Mouse (Mus musculus) MEL (cell line): Measurements from ENCODE around the gene Scgb1c1. TPM values are rescaled to one million over a fixed set of nuclear protein-coding genes. Genes with fewer than 3 reads are reported as not detected.

Experiments used
- DNase-seq: peaks from one replicate; pipeline ENCODE4 v3.0.0; 2011; ENCODE audit warnings: low read depth, low spot score
- H3K27ac ChIP-seq: 2 replicates; pipeline ENCODE4 v1.5.1; 2012; ENCODE audit warnings: low read depth, mild to moderate bottlenecking, control low read depth, low read length, moderate library complexity; ENCODE audit not compliant: control insufficient read depth
- H3K27me3 ChIP-seq, 2 experiments: fragments of 150-350 bp in 1 of 2; sonication (generic) in 1 of 2; 2 replicates each; pipeline ENCODE4 v1.6.1; 2012; ENCODE audit warnings: low read length in 2 of 2, mild to moderate bottlenecking in 2 of 2, improper control_type of control experiment in 1 of 2, moderate library complexity in 1 of 2; ENCODE audit not compliant: insufficient read depth in 2 of 2, control insufficient read depth in 1 of 2
- H3K36me3 ChIP-seq, 2 experiments: 2 replicates each; pipeline ENCODE4 v1.6.1; 2012 to 2014; ENCODE audit warnings: low read length in 2 of 2, improper control_type of control experiment in 1 of 2, inconsistent platforms in 1 of 2, mild to moderate bottlenecking in 1 of 2; ENCODE audit not compliant: insufficient read depth in 2 of 2, control insufficient read depth in 1 of 2
- H3K4me1 ChIP-seq, 2 experiments: fragments of 150-350 bp in 1 of 2; sonication (generic) in 1 of 2; 2 replicates each; pipeline ENCODE4 v1.6.1; 2012; ENCODE audit warnings: low read length in 2 of 2, improper control_type of control experiment in 1 of 2, mild to moderate bottlenecking in 1 of 2; ENCODE audit not compliant: insufficient read depth in 2 of 2, control insufficient read depth in 1 of 2
- H3K4me3 ChIP-seq, 2 experiments: fragments of 150-350 bp in 1 of 2; sonication (generic) in 1 of 2; 2 replicates each; pipeline ENCODE4 v1.5.1; 2012; ENCODE audit warnings: low read depth in 2 of 2, low read length in 2 of 2, mild to moderate bottlenecking in 2 of 2, moderate library complexity in 2 of 2, control low read depth in 1 of 2, improper control_type of control experiment in 1 of 2; ENCODE audit not compliant: control insufficient read depth in 1 of 2, insufficient read depth in 1 of 2
- H3K79me2 ChIP-seq: 2 replicates; pipeline ENCODE4 v1.6.1; 2012; ENCODE audit warnings: mild to moderate bottlenecking, low read length, moderate library complexity; ENCODE audit not compliant: control insufficient read depth, poor library complexity, insufficient read depth
- H3K9ac ChIP-seq: 2 replicates; pipeline ENCODE4 v1.6.1; 2012; ENCODE audit warnings: low read depth, mild to moderate bottlenecking, control low read depth, low read length, moderate library complexity; ENCODE audit not compliant: control insufficient read depth, poor library complexity, severe bottlenecking
- H3K9me3 ChIP-seq: fragments of 150-350 bp; sonication (generic); replicated peaks from 2 replicates; pipeline ENCODE4 v1.6.1; 2012; ENCODE audit warnings: mild to moderate bottlenecking, low read length, improper control_type of control experiment, moderate library complexity; ENCODE audit not compliant: insufficient read depth
- CHD1 ChIP-seq: IDR thresholded peaks from 2 replicates; pipeline ENCODE4 v1.6.1; 2012; ENCODE audit warnings: low read depth, mild to moderate bottlenecking, inconsistent platforms, low read length, improper control_type of control experiment
- CTCF ChIP-seq, 3 experiments: IDR thresholded peaks in 2 of 3; conservative IDR thresholded peaks in 1 of 3; 2 replicates each; pipeline ENCODE4 v1.5.1; 2011 to 2012; ENCODE audit warnings: low read length in 3 of 3, low read depth in 2 of 3, mild to moderate bottlenecking in 2 of 3, improper control_type of control experiment in 1 of 3, inconsistent platforms in 1 of 3, mixed read lengths in 1 of 3, moderate library complexity in 1 of 3; ENCODE audit not compliant: control insufficient read depth in 1 of 3, insufficient read depth in 1 of 3, poor library complexity in 1 of 3, severe bottlenecking in 1 of 3
- E2F4 ChIP-seq: IDR thresholded peaks from 2 replicates; pipeline ENCODE4 v1.6.1; 2011; ENCODE audit warnings: low read depth, low read length, improper control_type of control experiment, borderline replicate concordance
- ELF1 ChIP-seq: IDR thresholded peaks from 2 replicates; pipeline ENCODE4 v1.6.1; 2014; ENCODE audit warnings: low read depth, mild to moderate bottlenecking, inconsistent platforms, low read length, improper control_type of control experiment, moderate library complexity
- GATA1 ChIP-seq: IDR thresholded peaks from 2 replicates; pipeline ENCODE4 v1.6.1; 2011; ENCODE audit warnings: low read depth, low read length, improper control_type of control experiment
- KAT2A ChIP-seq: conservative IDR thresholded peaks from 2 replicates; pipeline ENCODE4 v1.6.1; 2012; ENCODE audit warnings: low read depth, low read length, improper control_type of control experiment, inconsistent platforms
- MAFK ChIP-seq: IDR thresholded peaks from 2 replicates; pipeline ENCODE4 v1.6.1; 2011; ENCODE audit warnings: low read depth, mild to moderate bottlenecking, low read length, improper control_type of control experiment, borderline replicate concordance
- MXI1 ChIP-seq: IDR thresholded peaks from 2 replicates; pipeline ENCODE4 v1.6.1; 2011; ENCODE audit warnings: mild to moderate bottlenecking, low read depth, low read length, improper control_type of control experiment
- MYC ChIP-seq: IDR thresholded peaks from 2 replicates; pipeline ENCODE4 v1.6.1; 2011; ENCODE audit warnings: low read depth, mild to moderate bottlenecking, low read length, improper control_type of control experiment, moderate library complexity
- NELFE ChIP-seq: IDR thresholded peaks from 2 replicates; pipeline ENCODE4 v1.6.1; 2011; ENCODE audit warnings: low read depth, low read length, improper control_type of control experiment
- POLR2AphosphoS2 ChIP-seq: IDR thresholded peaks from 2 replicates; pipeline ENCODE4 v1.6.1; 2011; ENCODE audit warnings: low read length, improper control_type of control experiment
- POLR2AphosphoS5 ChIP-seq: IDR thresholded peaks from 2 replicates; pipeline ENCODE4 v1.6.1; 2012; ENCODE audit warnings: low read depth, borderline replicate concordance, mild to moderate bottlenecking, inconsistent platforms, low read length, moderate library complexity, mixed read lengths
- RAD21 ChIP-seq: IDR thresholded peaks from 2 replicates; pipeline ENCODE4 v1.6.1; 2011; ENCODE audit warnings: mild to moderate bottlenecking, low read depth, low read length, improper control_type of control experiment
- SIN3A ChIP-seq: IDR thresholded peaks from 2 replicates; pipeline ENCODE4 v1.6.1; 2012; ENCODE audit warnings: low read length, improper control_type of control experiment, inconsistent platforms
- TAL1 ChIP-seq: IDR thresholded peaks from 2 replicates; pipeline ENCODE4 v1.6.1; 2012; ENCODE audit warnings: mild to moderate bottlenecking, inconsistent platforms, low read length, moderate library complexity, mixed read lengths
- TCF12 ChIP-seq: IDR thresholded peaks from 2 replicates; pipeline ENCODE4 v1.6.1; 2014; ENCODE audit warnings: low read depth, mild to moderate bottlenecking, inconsistent platforms, low read length, improper control_type of control experiment, moderate library complexity
- UBTF ChIP-seq: IDR thresholded peaks from 2 replicates; pipeline ENCODE4 v1.6.1; 2012; ENCODE audit warnings: low read depth, mild to moderate bottlenecking, inconsistent platforms, low read length, improper control_type of control experiment, moderate library complexity, borderline replicate concordance; ENCODE audit not compliant: insufficient read depth
- USF1 ChIP-seq: IDR thresholded peaks from 2 replicates; pipeline ENCODE4 v1.6.1; 2014; ENCODE audit warnings: low read depth, mild to moderate bottlenecking, inconsistent platforms, low read length, improper control_type of control experiment, moderate library complexity
- ZMIZ1 ChIP-seq: IDR thresholded peaks from 2 replicates; pipeline ENCODE4 v1.6.1; 2012; ENCODE audit warnings: low read depth, mild to moderate bottlenecking, inconsistent platforms, low read length, improper control_type of control experiment, moderate library complexity
- ZNF384 ChIP-seq: IDR thresholded peaks from 2 replicates; pipeline ENCODE4 v1.6.1; 2012; ENCODE audit warnings: low read depth, mild to moderate bottlenecking, inconsistent platforms, low read length, improper control_type of control experiment
- polyA plus RNA-seq, 2 experiments: library from polyadenylated mRNA; stranded (reverse) in 1 of 2; unstranded in 1 of 2; fragments of >175 nt in 1 of 2; fragments of >200 nt in 1 of 2; gene quantifications; 2 replicates each; pipeline versions ENCODE4 v1.2.1 to v1.2.4; 2012; ENCODE audit warnings: low replicate concordance in 2 of 2, low read depth in 1 of 2; ENCODE audit not compliant: insufficient read length in 2 of 2, insufficient read depth in 1 of 2, missing spikeins in 1 of 2
- total RNA-seq: library from RNA; depleted of rRNA; stranded (reverse); fragments of 300-350 nt; gene quantifications from 2 replicates; pipeline ENCODE4 v1.2.3, GENCODE M21; 2012

Gene Scgb1c1
- total and polyA plus RNA-seq, 3 experiments, result not detected

DNA sequence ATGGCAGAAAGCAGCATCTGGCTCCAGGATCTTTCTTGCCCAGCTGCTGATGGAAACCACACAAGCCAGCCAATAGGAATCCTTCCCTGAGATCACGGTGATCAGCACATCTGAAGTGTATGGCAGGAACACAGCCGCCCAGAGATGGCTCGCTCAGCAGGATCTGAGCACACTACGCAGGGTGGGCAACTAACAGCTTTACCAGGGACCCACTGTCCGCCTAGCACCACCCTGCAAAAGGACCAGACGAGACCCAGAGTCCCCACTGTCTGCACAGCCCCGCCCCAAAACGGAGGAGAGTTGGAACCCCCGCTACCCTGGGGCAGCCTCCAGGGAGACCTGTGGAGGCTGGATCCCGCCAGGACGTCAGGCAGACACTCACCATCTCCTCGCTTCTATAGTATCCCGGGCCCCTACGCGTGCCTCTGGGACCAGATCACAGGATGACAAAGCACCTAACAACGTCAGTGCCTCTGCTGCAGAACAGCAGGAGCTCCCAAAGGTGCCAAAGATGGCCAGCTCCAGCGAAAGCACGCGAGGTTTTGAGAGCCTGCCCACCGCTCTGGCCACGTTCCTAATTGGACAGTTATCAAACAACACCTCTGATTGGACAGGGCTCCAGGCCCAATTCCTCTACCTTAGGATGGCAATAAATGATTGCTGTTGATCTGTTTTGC, 23.6 kb upstream of the Scgb1c1 start, which contains the start of gene Zfp941:
Gene Zfp941, minus strand, starts transcription at position 526 of the 677 bp plus-strand sequence.
- H3K4me1 ChIP-seq, result no peaks in the 10 kb centered on the region
- peaks cover 13 to 22% of the 10 kb centered on the region in 2 experiments for H3K27me3 ChIP-seq
- no peaks in the 10 kb centered on the region for H3K79me2 ChIP-seq
- no peak within 1 kb of the TSS for H3K27ac ChIP-seq
- no peak within 1 kb of the TSS for H3K9ac ChIP-seq
- DNase-seq, result no peak
- no peak within 1 kb of the TSS for H3K4me3 ChIP-seq
- H3K9me3 ChIP-seq, result no peaks in the 10 kb centered on the region
- no peaks in the 10 kb centered on the region for H3K36me3 ChIP-seq
- TF ChIP-seq TCF12 (no peak), KAT2A (no peak), MAFK (no peak), MXI1 (no peak), CHD1 (no peak), E2F4 (no peak), UBTF (no peak), GATA1 (no peak), ELF1 (no peak), CTCF (IDR thresholded peaks at IDR 0.05 in 2 of 3, conservative IDR thresholded peaks at IDR 0.05 in 1 of 3; ENCODE audit: control insufficient read depth in 1 of 3, insufficient read depth in 1 of 3, low read depth in 2 of 3, low read length in 3 of 3, poor library complexity in 1 of 3, severe bottlenecking in 1 of 3) (no peak), MYC (no peak), RAD21 (no peak)

DNA sequence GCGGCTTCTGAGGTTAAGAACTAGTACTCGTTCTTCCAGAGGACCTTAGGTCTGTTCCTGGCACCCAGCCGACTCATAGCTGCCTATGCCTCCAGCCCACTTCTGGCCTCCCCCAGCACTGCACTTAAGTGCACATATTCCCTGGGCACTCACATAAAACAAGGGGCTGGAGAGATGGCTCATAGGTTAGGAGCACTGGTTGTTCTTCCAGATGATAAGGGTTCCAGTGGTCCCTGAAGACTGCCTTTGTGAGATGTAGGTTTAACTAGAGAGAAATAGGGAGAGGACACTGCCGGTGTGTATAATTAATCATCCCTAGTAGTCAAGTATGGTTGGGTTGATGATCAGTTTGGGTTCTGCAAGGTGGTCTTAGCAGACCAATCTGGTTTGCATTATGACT, 22.6 kb upstream of the Scgb1c1 start:
- no peaks in the 10 kb centered on the region for H3K36me3 ChIP-seq
- TF ChIP-seq RAD21, result no peak
- no peak for TF ChIP-seq NELFE
- no peak for TF ChIP-seq MYC
- TF ChIP-seq ZNF384, result no peak
- TF ChIP-seq USF1, result no peak
- TF ChIP-seq MAFK, result no peak
- no peak for TF ChIP-seq E2F4
- TF ChIP-seq TAL1, result no peak
- TF ChIP-seq ZMIZ1, result no peak
- TF ChIP-seq SIN3A, result no peak
- TF ChIP-seq POLR2AphosphoS5, result no peak
- no peak for TF ChIP-seq POLR2AphosphoS2
- H3K27me3 ChIP-seq, result peaks cover 7 to 14% of the 10 kb centered on the region in 2 experiments
- H3K27ac ChIP-seq, result no peak overlapping the region
- no peaks in the 10 kb centered on the region for H3K4me1 ChIP-seq
- no peaks in the 10 kb centered on the region for H3K79me2 ChIP-seq
- H3K9me3 ChIP-seq, result no peaks in the 10 kb centered on the region
- H3K9ac ChIP-seq, result no peak overlapping the region
- DNase-seq, result no peak
- H3K4me3 ChIP-seq, result no peak overlapping the region
